In genomic region chr9:114527992-114528679, GRCm38 (mm10) we compare ENCODE assay signal across 8 mouse cellular contexts. TPM values are rescaled to one million over a fixed set of nuclear protein-coding genes. Genes with fewer than 3 reads are reported as not detected.
DNase-seq lines count a peak whose midpoint lies in the region; ATAC-seq lines count a peak whose summit lies in the region.

No protein-coding gene starts in this region.

- intact Hi-C loops in left cerebral cortex, postnatal 14 days (cut with DNase I): no loop called here

- no peaks in the 10 kb centered on the region for H3K36me3 ChIP-seq in heart, embryonic 14.5 days (ENCODE audit: control insufficient read depth, insufficient read depth, low read length)
- no peaks in the 10 kb centered on the region for H3K36me3 ChIP-seq in neural tube, embryonic 12.5 days

- H3K9me3 ChIP-seq in heart, embryonic 14.5 days (ENCODE audit: control insufficient read depth, low read length): no peaks in the 10 kb centered on the region
- H3K9me3 ChIP-seq in neural tube, embryonic 12.5 days: no peaks in the 10 kb centered on the region

- ATAC-seq in common myeloid progenitor, adult 5-6 weeks (replicated peaks; ENCODE audit: low read depth, poor library complexity, severe bottlenecking): peak; percentile 58
- no peak for ATAC-seq in heart, embryonic 14.5 days (ENCODE audit: insufficient number of reproducible peaks, insufficient read depth, low FRiP score, low read depth)
- ATAC-seq in neural tube, embryonic 12.5 days (ENCODE audit: low FRiP score, low read depth): no peak

- H3K4me3 ChIP-seq in heart, embryonic 14.5 days (ENCODE audit: control insufficient read depth in 1 of 2, insufficient read depth in 1 of 2, low read depth in 1 of 2, low read length in 2 of 2): no peak overlapping the region; a peak in 1 of 4 replicates
- H3K4me3 ChIP-seq in neural tube, embryonic 12.5 days: no peak overlapping the region

- H3K27me3 ChIP-seq in heart, embryonic 14.5 days (ENCODE audit: control insufficient read depth, insufficient read depth, low read length): no peaks in the 10 kb centered on the region
- H3K27me3 ChIP-seq in neural tube, embryonic 12.5 days (replicated peaks): no peaks in the 10 kb centered on the region

- H3K9ac ChIP-seq in heart, embryonic 14.5 days (ENCODE audit: low read length): no peak overlapping the region
- H3K9ac ChIP-seq in neural tube, embryonic 12.5 days: no peak overlapping the region

- 14% methylated on average over 17 of the region's 17 CpGs for WGBS in heart, embryonic 14.5 days
- 8% methylated on average over 17 of the region's 17 CpGs for WGBS in neural tube, embryonic 12.5 days

- DNase-seq in ES-CJ7 (ENCODE audit: low read depth, low spot score): peak; percentile 99
- peak; percentile 37 to 65 for DNase-seq in kidney, postnatal 25 days
- DNase-seq in spleen, adult 18-20 months: no peak
- no peak for DNase-seq in left cerebral cortex, postnatal 14 days (ENCODE audit: low spot score in 2 of 2)
- no peak for DNase-seq in spleen, postnatal 10 days (ENCODE audit: low spot score in 2 of 2)

- H3K4me2 ChIP-seq in heart, embryonic 14.5 days (ENCODE audit: low read length): peak overlapping the region; percentile 60
- H3K4me2 ChIP-seq in neural tube, embryonic 12.5 days (replicated peaks): peak overlapping the region; percentile 45

- peak overlapping the region in 1 of 2 experiments; percentile 46; a peak in 1 of 4 replicates for H3K27ac ChIP-seq in heart, embryonic 14.5 days (replicated peaks in 1 of 2; ENCODE audit: control insufficient read depth in 1 of 2, insufficient read depth in 1 of 2, low read depth in 2 of 2, low read length in 2 of 2)
- no peak overlapping the region for H3K27ac ChIP-seq in neural tube, embryonic 12.5 days

- peaks cover 25 to 33% of the 10 kb centered on the region in 2 experiments for H3K4me1 ChIP-seq in heart, embryonic 14.5 days (ENCODE audit: control insufficient read depth in 2 of 2, insufficient read depth in 2 of 2, low read length in 2 of 2)
- peaks cover 40% of the 10 kb centered on the region for H3K4me1 ChIP-seq in neural tube, embryonic 12.5 days

RNA-seq across cellular contexts. Expression of gene C130032M10Rik, which starts 12.6 kb away (rescaled TPM):
- not detected in 2 replicates for total RNA-seq in common myeloid progenitor, adult 5-6 weeks (2017)
- polyA plus RNA-seq in heart, embryonic 14.5 days (2014; fragmentation: Nextera tagmentation; extraction: Ambion mirVana): 0.77 and 2.7 TPM in 2 replicates
- 0.28 and 0.29 TPM in 2 replicates for polyA plus RNA-seq in neural tube, embryonic 12.5 days (2016; fragmentation: Nextera tagmentation; extraction: Ambion mirVana)
- not detected for total RNA-seq in left cerebral cortex, postnatal 14 days (2021)

RNA-seq across cellular contexts. Expression of gene Ccr4, which starts 23.4 kb away (rescaled TPM):
- not detected in 2 replicates for total RNA-seq in common myeloid progenitor, adult 5-6 weeks (2017)
- polyA plus RNA-seq in heart, embryonic 14.5 days (2014; fragmentation: Nextera tagmentation; extraction: Ambion mirVana): not detected in 2 replicates
- polyA plus RNA-seq in neural tube, embryonic 12.5 days (2016; fragmentation: Nextera tagmentation; extraction: Ambion mirVana): not detected in 2 replicates
- total RNA-seq in left cerebral cortex, postnatal 14 days (2021): not detected

RNA-seq across cellular contexts. Expression of gene Trim71, which starts 36.0 kb away (rescaled TPM):
- total RNA-seq in common myeloid progenitor, adult 5-6 weeks (2017): 0.09 TPM in 1 of 2 replicates, not detected in the other
- 0.05 TPM in 1 of 2 replicates, not detected in the other for polyA plus RNA-seq in heart, embryonic 14.5 days (2014; fragmentation: Nextera tagmentation; extraction: Ambion mirVana)
- polyA plus RNA-seq in neural tube, embryonic 12.5 days (2016; fragmentation: Nextera tagmentation; extraction: Ambion mirVana): 0.98 and 1.4 TPM in 2 replicates
- total RNA-seq in left cerebral cortex, postnatal 14 days (2021): under 1 TPM; 0.44 to 0.48 TPM

Comparison
In these comparisons a context has a peak if more than half of its experiments do, and no peak if none do; other contexts are left out.
1. DNase-seq: peak in ES-CJ7 (single experiment) and kidney, postnatal 25 days (2 of 2); none in spleen, adult 18-20 months (0 of 2), left cerebral cortex, postnatal 14 days (0 of 2) and spleen, postnatal 10 days (0 of 2).